Mouse (Mus musculus) brain, adult 2 months (tissue): ENCODE results near the gene Mapk8ip3.
A peak's percentile ranks its signal among the peaks of the same experiment; 100 is the strongest.

Source experiments
- DNase-seq: peaks from one replicate; pipeline ENCODE4 v3.0.0; 2011; ENCODE audit warnings: low read depth, low spot score

Gene Mapk8ip3

GRCm38 (mm10) chr17:24885356-24886133 lies 51.2 kb downstream of the Mapk8ip3 start:
- DNase-seq, result no peak

DNA sequence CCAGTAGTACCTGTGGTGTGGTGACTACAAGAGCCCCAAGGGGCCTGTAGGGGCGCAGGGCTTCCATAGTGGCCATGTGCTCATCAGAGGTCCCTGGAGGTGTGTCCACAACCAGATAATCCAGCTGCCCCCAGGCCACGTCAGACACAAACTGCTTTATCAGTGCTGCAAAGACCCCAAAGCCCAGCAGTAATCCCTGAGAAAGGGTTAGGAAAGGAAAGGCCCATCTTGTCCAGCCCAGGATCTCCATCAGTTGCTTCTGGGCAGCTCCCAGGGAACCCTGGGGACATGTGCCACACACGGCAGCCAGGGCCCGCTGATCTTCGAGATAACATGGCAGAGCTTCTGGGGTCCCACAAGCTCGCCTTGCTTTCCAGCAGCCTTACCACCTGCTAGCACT lies 52.4 kb downstream of the Mapk8ip3 start:
- DNase-seq, result no peak

- DNase-seq, result no peak
Measured at GRCm38 (mm10) chr17:24881738-24882440, 54.9 kb downstream of the Mapk8ip3 start.

- DNase-seq, result no peak
Measured at GRCm38 (mm10) chr17:24878531-24878930, 58.2 kb downstream of the Mapk8ip3 start.

DNA sequence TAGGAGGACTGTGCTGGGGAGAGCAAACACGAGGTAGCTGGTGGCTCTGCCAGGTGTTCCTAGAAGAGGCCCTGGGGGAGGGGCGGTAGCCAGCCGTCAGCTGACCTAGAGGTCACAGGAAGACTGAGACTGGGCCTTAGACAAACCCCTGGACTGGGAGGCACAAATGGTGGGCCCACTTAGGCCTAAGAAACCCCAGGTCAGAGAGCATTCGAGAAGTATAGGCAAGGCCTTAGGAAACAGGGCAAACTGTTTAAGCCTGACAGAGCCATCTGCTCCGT lies 58.7 kb downstream of the Mapk8ip3 start:
- no peak for DNase-seq

DNA sequence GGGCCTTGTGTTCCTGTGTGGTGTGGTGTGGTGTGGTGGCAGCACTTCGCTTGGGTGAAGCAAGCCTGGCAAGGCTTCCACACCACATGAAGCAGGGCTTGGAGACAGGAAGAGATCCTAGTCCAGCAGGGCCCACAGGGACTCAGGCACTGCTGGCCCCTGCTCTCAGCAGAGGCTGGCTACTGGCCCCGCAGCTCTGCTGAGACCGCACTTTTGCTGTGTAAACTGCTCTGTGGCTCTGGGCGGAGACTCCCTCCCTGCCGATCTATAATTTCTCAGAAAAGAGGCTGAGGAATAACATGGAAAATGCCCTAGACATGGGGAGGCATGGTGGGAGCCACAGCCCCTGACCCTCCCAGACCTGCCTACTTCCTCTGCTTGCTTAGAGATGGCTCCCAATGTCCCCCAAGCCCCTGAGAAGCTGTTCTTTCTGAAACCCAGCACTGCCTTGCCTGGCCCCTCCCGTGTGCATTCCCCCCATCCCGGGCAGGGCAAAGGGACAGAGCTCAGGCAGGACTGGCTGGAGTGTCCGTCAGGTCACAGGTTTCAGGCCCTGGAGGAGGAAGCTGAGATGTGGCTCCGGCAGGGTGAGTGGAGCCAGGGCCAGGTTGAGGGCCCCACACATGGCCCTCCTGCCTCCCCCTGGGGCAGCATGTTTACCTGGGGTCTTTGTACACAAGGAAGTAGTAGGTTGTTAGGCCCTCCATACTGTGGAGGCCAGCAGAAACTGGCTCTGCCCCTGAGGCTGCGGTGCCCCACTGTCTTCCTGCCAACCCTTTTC lies 59.3 kb downstream of the Mapk8ip3 start:
- no peak for DNase-seq

DNA sequence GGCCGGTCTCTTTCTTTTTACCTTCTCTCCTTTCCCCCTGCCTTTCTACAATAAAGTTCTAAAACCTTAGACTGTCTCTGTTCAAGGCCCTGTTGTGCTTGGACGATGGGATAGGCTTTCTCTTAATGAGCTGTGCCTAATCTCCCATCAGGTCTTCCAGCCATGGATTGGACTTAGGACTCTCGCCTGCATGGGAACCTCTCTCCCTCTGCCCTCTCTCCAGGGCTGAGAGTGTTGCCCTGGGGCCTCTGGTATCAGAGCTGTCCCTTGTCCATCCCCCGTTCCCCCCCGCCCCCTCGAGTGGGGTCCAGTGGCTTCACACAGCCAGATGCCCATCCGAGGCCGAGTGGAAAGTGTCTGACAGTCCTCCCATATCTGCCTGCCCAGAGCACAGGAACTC lies 61.8 kb downstream of the Mapk8ip3 start:
- DNase-seq, result no peak

DNA sequence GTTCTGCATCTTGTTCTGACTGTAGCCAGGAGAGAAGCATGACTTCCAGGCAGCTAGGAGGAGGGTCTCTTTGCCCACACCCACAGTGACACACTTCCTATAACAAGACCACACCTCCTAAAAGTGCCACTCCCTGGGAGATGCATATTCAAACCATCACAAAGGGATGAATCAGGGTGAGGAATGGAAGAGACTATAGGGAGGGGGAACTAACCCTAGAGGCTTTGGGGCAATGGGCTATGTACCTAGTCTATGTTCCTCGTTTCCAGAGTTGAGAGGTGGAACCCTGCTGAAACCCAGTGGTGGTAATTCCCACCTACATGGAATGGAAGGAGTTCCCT lies 62.4 kb downstream of the Mapk8ip3 start:
- no peak for DNase-seq

- no peak for DNase-seq
Measured at GRCm38 (mm10) chr17:24873695-24874404, 62.9 kb downstream of the Mapk8ip3 start.

DNA sequence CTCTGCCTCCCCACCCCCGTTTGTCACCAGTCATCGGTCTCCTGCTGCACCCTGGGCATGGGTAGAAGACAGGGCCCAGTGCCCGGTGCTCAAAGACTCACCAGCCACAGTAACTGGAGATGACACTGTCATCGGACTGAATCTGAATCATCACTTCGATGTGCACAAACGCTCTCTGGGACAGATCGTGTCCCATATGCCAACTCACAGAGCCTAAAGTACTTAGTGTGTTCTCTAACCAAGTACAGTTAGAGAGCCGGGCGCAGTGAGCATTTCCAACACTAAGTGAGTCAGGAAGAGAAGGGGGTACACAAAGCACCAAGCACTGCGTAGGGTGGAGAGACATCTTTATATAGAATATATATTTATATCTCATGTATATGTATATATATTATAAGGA lies 68.9 kb downstream of the Mapk8ip3 start:
- peak; percentile 81 for DNase-seq

DNA sequence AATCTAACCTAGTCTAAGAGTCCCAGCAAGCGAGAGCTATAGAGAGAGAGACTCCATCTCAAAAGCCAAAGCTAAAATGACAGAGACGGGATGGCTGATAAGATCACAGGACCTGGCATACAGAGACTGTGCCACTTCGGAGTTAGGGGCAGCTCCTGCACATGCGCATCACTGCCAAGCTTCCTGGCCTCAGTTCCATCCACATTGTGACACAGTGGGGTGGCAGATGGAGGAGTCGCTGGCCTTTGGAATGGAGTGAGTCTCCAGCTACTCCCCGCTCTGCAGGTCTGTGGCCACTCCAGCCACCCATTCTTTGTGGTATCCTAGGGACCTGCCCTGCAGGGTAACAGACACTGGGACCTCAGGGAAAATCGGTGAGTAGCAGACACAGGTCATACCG lies 71.0 kb downstream of the Mapk8ip3 start, which contains the start of gene Igfals:
Gene Igfals, plus strand, starts transcription at position 222 of the 400 bp plus-strand sequence.
- DNase-seq, result peak; percentile 89

GRCm38 (mm10) chr17:24861785-24862184 lies 75.0 kb downstream of the Mapk8ip3 start:
- DNase-seq, result no peak

GRCm38 (mm10) chr17:24860076-24860475 lies 76.7 kb downstream of the Mapk8ip3 start:
- no peak for DNase-seq

GRCm38 (mm10) chr17:24858967-24859366 lies 77.8 kb downstream of the Mapk8ip3 start:
- peak; percentile 38 for DNase-seq

GRCm38 (mm10) chr17:24857831-24858470 lies 78.8 kb downstream of the Mapk8ip3 start:
- DNase-seq, result no peak

GRCm38 (mm10) chr17:24856589-24856988 lies 80.2 kb downstream of the Mapk8ip3 start:
- no peak for DNase-seq

DNA sequence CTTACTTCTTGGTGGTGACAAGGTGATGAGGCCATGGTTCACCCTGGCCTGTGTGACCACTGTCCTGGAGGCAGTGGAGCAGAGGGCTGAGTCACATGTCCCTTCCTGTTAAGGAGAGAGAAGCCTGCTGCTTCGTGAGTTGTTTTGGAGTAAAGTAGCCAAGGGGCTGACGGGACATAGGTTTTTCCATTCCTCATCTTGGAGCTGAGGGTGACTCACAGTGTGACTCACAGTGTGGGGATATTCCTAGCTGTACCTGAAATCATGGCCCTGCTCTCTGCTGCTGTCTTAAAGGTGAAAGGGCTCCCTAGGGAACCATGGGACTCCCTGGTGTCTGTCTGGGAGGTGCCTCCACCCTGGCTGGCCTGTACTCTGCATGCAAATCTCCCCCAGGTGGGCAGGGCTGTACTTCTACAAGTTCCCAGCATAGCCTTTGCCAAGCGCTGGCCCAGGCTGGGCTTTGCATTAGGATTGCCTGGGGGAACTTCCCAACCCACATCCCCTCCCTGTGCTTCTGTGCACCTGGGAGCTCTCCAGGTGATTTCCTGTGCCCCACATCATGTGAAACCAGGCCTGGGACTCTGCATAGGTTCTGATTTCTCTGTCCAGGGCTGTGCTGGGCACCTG lies 80.8 kb downstream of the Mapk8ip3 start:
- peak; percentile 73 for DNase-seq

DNA sequence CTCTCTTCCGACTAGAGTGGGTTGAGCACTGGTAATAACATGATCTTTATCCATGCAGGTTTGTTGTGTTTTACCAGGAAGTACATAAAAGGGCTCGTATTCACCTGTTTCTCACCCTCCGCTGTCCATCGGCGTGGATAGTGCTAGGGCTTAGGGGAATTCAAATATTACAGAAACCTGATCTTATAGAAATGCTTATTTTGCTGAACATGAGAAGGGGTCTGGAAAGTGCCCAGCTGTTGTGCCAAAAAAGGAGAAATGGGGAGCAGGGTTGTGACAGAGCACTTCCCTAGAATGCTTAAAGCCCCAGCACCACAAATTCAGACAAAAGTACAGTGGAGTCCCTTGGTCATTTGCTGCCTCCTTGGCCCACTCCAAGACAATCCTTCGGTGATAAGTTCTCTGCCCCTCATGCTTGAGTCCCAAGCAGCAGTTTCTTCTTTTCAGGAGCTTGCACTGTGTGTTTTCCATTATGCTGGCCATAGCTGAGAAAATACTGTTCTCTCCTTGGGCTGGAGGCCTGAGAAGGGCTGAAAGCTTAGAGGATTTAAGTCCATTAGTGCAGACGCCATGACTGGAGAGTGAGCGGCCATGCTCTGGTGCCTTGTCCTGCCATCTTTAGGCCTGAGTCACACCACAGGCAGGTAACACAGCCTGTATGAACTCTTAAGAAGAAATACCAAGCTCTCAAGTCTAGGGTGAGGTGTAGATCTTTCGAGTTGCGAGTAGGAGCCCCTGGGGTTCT lies 85.2 kb downstream of the Mapk8ip3 start:
- no peak for DNase-seq

GRCm38 (mm10) chr17:24850773-24851127 lies 86.0 kb downstream of the Mapk8ip3 start:
- DNase-seq, result no peak

DNA sequence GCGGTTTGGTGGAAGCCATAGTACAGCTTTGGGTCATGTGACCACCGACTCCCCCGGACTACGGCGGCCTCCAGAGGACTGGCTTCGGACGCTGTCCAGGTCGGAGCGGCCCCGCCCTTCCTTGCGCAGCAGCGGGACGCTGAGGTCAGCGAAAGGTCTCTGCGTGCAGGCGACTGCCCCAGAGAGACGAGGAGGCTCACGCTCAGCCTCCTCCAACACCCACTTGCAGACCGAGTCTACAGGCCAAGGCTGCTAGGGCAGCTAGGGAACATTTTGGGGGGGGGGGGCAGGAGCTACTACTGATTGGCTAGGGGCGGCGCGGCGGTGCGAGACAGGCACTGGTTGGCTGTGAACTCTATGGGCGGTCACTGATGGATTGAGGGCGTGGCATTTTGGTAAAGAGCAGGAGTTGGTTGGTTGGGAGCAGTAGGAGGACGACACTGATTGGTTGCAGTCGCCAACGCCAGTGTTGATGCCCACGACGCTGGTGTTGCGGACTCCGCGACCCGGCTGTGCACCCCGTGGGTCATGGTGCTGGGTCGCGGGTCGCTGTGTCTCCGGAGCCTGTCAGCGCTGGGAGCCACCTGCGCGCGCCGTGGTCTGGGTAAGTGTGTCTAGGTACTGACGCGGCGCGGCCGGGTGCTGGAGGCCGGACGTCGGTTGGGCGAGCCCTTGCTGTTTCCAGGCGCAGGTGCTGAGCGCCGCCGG lies 86.6 kb downstream of the Mapk8ip3 start, which contains the start of gene Fahd1:
Gene Fahd1, minus strand, starts transcription at position 300 of the 708 bp plus-strand sequence.
- peak; percentile 99 for DNase-seq
